Mouse (Mus musculus) ES-E14 (cell line): Measurements from ENCODE around the gene Eml3.

ENCODE experiments used
- CHD2 ChIP-seq: IDR thresholded peaks from 2 replicates; pipeline ENCODE4 v1.6.1; 2014; ENCODE audit warnings: mild to moderate bottlenecking, low read depth, low read length, inconsistent platforms
- HCFC1 ChIP-seq: IDR thresholded peaks from 2 replicates; pipeline ENCODE4 v1.6.1; 2012; ENCODE audit warnings: low read length, inconsistent platforms, borderline replicate concordance; ENCODE audit not compliant: insufficient read depth
- MAFK ChIP-seq: IDR thresholded peaks from 2 replicates; pipeline ENCODE4 v1.6.1; 2014; ENCODE audit warnings: mild to moderate bottlenecking, low read depth, low read length, inconsistent platforms; ENCODE audit not compliant: insufficient read depth
- ZC3H11A ChIP-seq: IDR thresholded peaks from 2 replicates; pipeline ENCODE4 v1.6.1; 2012; ENCODE audit warnings: low read depth, mild to moderate bottlenecking, inconsistent platforms, low read length, borderline replicate concordance
- ZNF384 ChIP-seq: IDR thresholded peaks from 2 replicates; pipeline ENCODE4 v1.6.1; 2012; ENCODE audit warnings: low read depth, low read length, inconsistent platforms

- TF ChIP-seq MAFK (no peak), ZNF384 (0 out of 2 replicates have a peak, but pooled peaks have one; percentile 2), HCFC1 (peak; percentile 32; the same call in 1 of the 2 replicates), ZC3H11A (no peak), CHD2 (no peak)
Observed at GRCm38 (mm10) chr19:8888511-8889385, 40.6 kb upstream of the Eml3 start, which contains the start of the genes 1810009A15Rik and Gm49416.
